Mouse (Mus musculus) MEL (cell line): Measurements from ENCODE around the gene Tbxas1. TPM values are rescaled to one million over a fixed set of nuclear protein-coding genes. Genes with fewer than 3 reads are reported as not detected.

Source experiments
- DNase-seq: peaks from one replicate; pipeline ENCODE4 v3.0.0; 2011; ENCODE audit warnings: low read depth, low spot score
- H3K27ac ChIP-seq: 2 replicates; pipeline ENCODE4 v1.5.1; 2012; ENCODE audit warnings: low read depth, mild to moderate bottlenecking, control low read depth, low read length, moderate library complexity; ENCODE audit not compliant: control insufficient read depth
- H3K27me3 ChIP-seq, 2 experiments: fragments of 150-350 bp in 1 of 2; sonication (generic) in 1 of 2; 2 replicates each; pipeline ENCODE4 v1.6.1; 2012; ENCODE audit warnings: low read length in 2 of 2, mild to moderate bottlenecking in 2 of 2, improper control_type of control experiment in 1 of 2, moderate library complexity in 1 of 2; ENCODE audit not compliant: insufficient read depth in 2 of 2, control insufficient read depth in 1 of 2
- H3K36me3 ChIP-seq, 2 experiments: 2 replicates each; pipeline ENCODE4 v1.6.1; 2012 to 2014; ENCODE audit warnings: low read length in 2 of 2, improper control_type of control experiment in 1 of 2, inconsistent platforms in 1 of 2, mild to moderate bottlenecking in 1 of 2; ENCODE audit not compliant: insufficient read depth in 2 of 2, control insufficient read depth in 1 of 2
- H3K4me1 ChIP-seq, 2 experiments: fragments of 150-350 bp in 1 of 2; sonication (generic) in 1 of 2; 2 replicates each; pipeline ENCODE4 v1.6.1; 2012; ENCODE audit warnings: low read length in 2 of 2, improper control_type of control experiment in 1 of 2, mild to moderate bottlenecking in 1 of 2; ENCODE audit not compliant: insufficient read depth in 2 of 2, control insufficient read depth in 1 of 2
- H3K4me3 ChIP-seq, 2 experiments: fragments of 150-350 bp in 1 of 2; sonication (generic) in 1 of 2; 2 replicates each; pipeline ENCODE4 v1.5.1; 2012; ENCODE audit warnings: low read depth in 2 of 2, low read length in 2 of 2, mild to moderate bottlenecking in 2 of 2, moderate library complexity in 2 of 2, control low read depth in 1 of 2, improper control_type of control experiment in 1 of 2; ENCODE audit not compliant: control insufficient read depth in 1 of 2, insufficient read depth in 1 of 2
- H3K79me2 ChIP-seq: 2 replicates; pipeline ENCODE4 v1.6.1; 2012; ENCODE audit warnings: mild to moderate bottlenecking, low read length, moderate library complexity; ENCODE audit not compliant: control insufficient read depth, poor library complexity, insufficient read depth
- H3K9ac ChIP-seq: 2 replicates; pipeline ENCODE4 v1.6.1; 2012; ENCODE audit warnings: low read depth, mild to moderate bottlenecking, control low read depth, low read length, moderate library complexity; ENCODE audit not compliant: control insufficient read depth, poor library complexity, severe bottlenecking
- H3K9me3 ChIP-seq: fragments of 150-350 bp; sonication (generic); replicated peaks from 2 replicates; pipeline ENCODE4 v1.6.1; 2012; ENCODE audit warnings: mild to moderate bottlenecking, low read length, improper control_type of control experiment, moderate library complexity; ENCODE audit not compliant: insufficient read depth
- BHLHE40 ChIP-seq: IDR thresholded peaks from 2 replicates; pipeline ENCODE4 v1.6.1; 2012; ENCODE audit warnings: low read depth, mild to moderate bottlenecking, inconsistent platforms, low read length, improper control_type of control experiment, borderline replicate concordance
- CHD1 ChIP-seq: IDR thresholded peaks from 2 replicates; pipeline ENCODE4 v1.6.1; 2012; ENCODE audit warnings: low read depth, mild to moderate bottlenecking, inconsistent platforms, low read length, improper control_type of control experiment
- CHD2 ChIP-seq: IDR thresholded peaks from 2 replicates; pipeline ENCODE4 v1.6.1; 2011; ENCODE audit warnings: low read length, improper control_type of control experiment
- ELF1 ChIP-seq: IDR thresholded peaks from 2 replicates; pipeline ENCODE4 v1.6.1; 2014; ENCODE audit warnings: low read depth, mild to moderate bottlenecking, inconsistent platforms, low read length, improper control_type of control experiment, moderate library complexity
- EP300 ChIP-seq, 2 experiments: IDR thresholded peaks; 2 replicates each; pipeline ENCODE4 v1.6.1; 2011; ENCODE audit warnings: improper control_type of control experiment in 2 of 2, low read length in 2 of 2, low read depth in 1 of 2, mild to moderate bottlenecking in 1 of 2
- GABPA ChIP-seq: IDR thresholded peaks from 2 replicates; pipeline ENCODE4 v1.6.1; 2012; ENCODE audit warnings: low read depth, mild to moderate bottlenecking, inconsistent platforms, low read length, improper control_type of control experiment, moderate library complexity
- GATA1 ChIP-seq: IDR thresholded peaks from 2 replicates; pipeline ENCODE4 v1.6.1; 2011; ENCODE audit warnings: low read depth, low read length, improper control_type of control experiment
- JUND ChIP-seq: IDR thresholded peaks from 2 replicates; pipeline ENCODE4 v1.6.1; 2011; ENCODE audit warnings: low read depth, mild to moderate bottlenecking, improper control_type of control experiment, low read length
- KAT2A ChIP-seq: conservative IDR thresholded peaks from 2 replicates; pipeline ENCODE4 v1.6.1; 2012; ENCODE audit warnings: low read depth, low read length, improper control_type of control experiment, inconsistent platforms
- MAFK ChIP-seq: IDR thresholded peaks from 2 replicates; pipeline ENCODE4 v1.6.1; 2011; ENCODE audit warnings: low read depth, mild to moderate bottlenecking, low read length, improper control_type of control experiment, borderline replicate concordance
- MAX ChIP-seq: IDR thresholded peaks from 2 replicates; pipeline ENCODE4 v1.6.1; 2011; ENCODE audit warnings: low read length, improper control_type of control experiment
- MXI1 ChIP-seq: IDR thresholded peaks from 2 replicates; pipeline ENCODE4 v1.6.1; 2011; ENCODE audit warnings: mild to moderate bottlenecking, low read depth, low read length, improper control_type of control experiment
- NRF1 ChIP-seq: IDR thresholded peaks from 2 replicates; pipeline ENCODE4 v1.6.1; 2014; ENCODE audit warnings: low read depth, mild to moderate bottlenecking, inconsistent platforms, low read length, improper control_type of control experiment, moderate library complexity; ENCODE audit not compliant: poor library complexity, insufficient read depth, severe bottlenecking
- POLR2A ChIP-seq, 2 experiments: IDR thresholded peaks; 2 replicates each; pipeline ENCODE4 v1.6.1; 2011 to 2012; ENCODE audit warnings: low read length in 2 of 2, mild to moderate bottlenecking in 2 of 2, control low read depth in 1 of 2, improper control_type of control experiment in 1 of 2, low read depth in 1 of 2, moderate library complexity in 1 of 2; ENCODE audit not compliant: control insufficient read depth in 1 of 2, insufficient read depth in 1 of 2, poor library complexity in 1 of 2
- POLR2AphosphoS2 ChIP-seq: IDR thresholded peaks from 2 replicates; pipeline ENCODE4 v1.6.1; 2011; ENCODE audit warnings: low read length, improper control_type of control experiment
- POLR2AphosphoS5 ChIP-seq: IDR thresholded peaks from 2 replicates; pipeline ENCODE4 v1.6.1; 2012; ENCODE audit warnings: low read depth, borderline replicate concordance, mild to moderate bottlenecking, inconsistent platforms, low read length, moderate library complexity, mixed read lengths
- RAD21 ChIP-seq: IDR thresholded peaks from 2 replicates; pipeline ENCODE4 v1.6.1; 2011; ENCODE audit warnings: mild to moderate bottlenecking, low read depth, low read length, improper control_type of control experiment
- RCOR1 ChIP-seq: IDR thresholded peaks from 2 replicates; pipeline ENCODE4 v1.6.1; 2012; ENCODE audit warnings: low read depth, mild to moderate bottlenecking, inconsistent platforms, low read length, improper control_type of control experiment
- SMC3 ChIP-seq: IDR thresholded peaks from 2 replicates; pipeline ENCODE4 v1.6.1; 2011; ENCODE audit warnings: low read depth, low read length, improper control_type of control experiment
- TAL1 ChIP-seq: IDR thresholded peaks from 2 replicates; pipeline ENCODE4 v1.6.1; 2012; ENCODE audit warnings: mild to moderate bottlenecking, inconsistent platforms, low read length, moderate library complexity, mixed read lengths
- UBTF ChIP-seq: IDR thresholded peaks from 2 replicates; pipeline ENCODE4 v1.6.1; 2012; ENCODE audit warnings: low read depth, mild to moderate bottlenecking, inconsistent platforms, low read length, improper control_type of control experiment, moderate library complexity, borderline replicate concordance; ENCODE audit not compliant: insufficient read depth
- USF2 ChIP-seq, 2 experiments: IDR thresholded peaks; 2 replicates each; pipeline ENCODE4 v1.6.1; 2011 to 2012; ENCODE audit warnings: improper control_type of control experiment in 2 of 2, low read length in 2 of 2, borderline replicate concordance in 1 of 2, inconsistent platforms in 1 of 2, low read depth in 1 of 2, mild to moderate bottlenecking in 1 of 2; ENCODE audit not compliant: insufficient read depth in 1 of 2
- ZC3H11A ChIP-seq: IDR thresholded peaks from 2 replicates; pipeline ENCODE4 v1.6.1; 2012; ENCODE audit warnings: low read depth, mild to moderate bottlenecking, inconsistent platforms, low read length, improper control_type of control experiment
- ZKSCAN1 ChIP-seq: IDR thresholded peaks from 2 replicates; pipeline ENCODE4 v1.6.1; 2012; ENCODE audit warnings: low read depth, mild to moderate bottlenecking, inconsistent platforms, low read length, improper control_type of control experiment, moderate library complexity
- ZMIZ1 ChIP-seq: IDR thresholded peaks from 2 replicates; pipeline ENCODE4 v1.6.1; 2012; ENCODE audit warnings: low read depth, mild to moderate bottlenecking, inconsistent platforms, low read length, improper control_type of control experiment, moderate library complexity
- polyA plus RNA-seq, 2 experiments: library from polyadenylated mRNA; stranded (reverse) in 1 of 2; unstranded in 1 of 2; fragments of >175 nt in 1 of 2; fragments of >200 nt in 1 of 2; gene quantifications; 2 replicates each; pipeline versions ENCODE4 v1.2.1 to v1.2.4; 2012; ENCODE audit warnings: low replicate concordance in 2 of 2, low read depth in 1 of 2; ENCODE audit not compliant: insufficient read length in 2 of 2, insufficient read depth in 1 of 2, missing spikeins in 1 of 2
- total RNA-seq: library from RNA; depleted of rRNA; stranded (reverse); fragments of 300-350 nt; gene quantifications from 2 replicates; pipeline ENCODE4 v1.2.3, GENCODE M21; 2012

Tbxas1 gene
- total and polyA plus RNA-seq, 3 experiments: 0.54 to 2.7 TPM; not detected in 1

- H3K4me3 ChIP-seq: no peak overlapping the region
- peaks cover 0 to 11% of the 10 kb centered on the region in 2 experiments; a peak in 2 of 4 replicates for H3K36me3 ChIP-seq
- no peaks in the 10 kb centered on the region for H3K9me3 ChIP-seq
Measured at GRCm38 (mm10) chr6:38983060-38983459, 107.9 kb downstream of the Tbxas1 start.

GRCm38 (mm10) chr6:38984626-38985025, 109.4 kb downstream of the Tbxas1 start:
- TF ChIP-seq ELF1: no peak
- no peak for TF ChIP-seq MAX
- TF ChIP-seq ZMIZ1: no peak
- no peak for TF ChIP-seq RCOR1
- TF ChIP-seq RAD21: no peak
- no peak for TF ChIP-seq POLR2AphosphoS2
- TF ChIP-seq CHD2: no peak
- no peak for TF ChIP-seq EP300 (IDR thresholded peaks at IDR 0.05; ENCODE audit: low read depth in 1 of 2, low read length in 2 of 2)
- no peak for TF ChIP-seq MAFK
- TF ChIP-seq POLR2A (IDR thresholded peaks at IDR 0.05; ENCODE audit: control insufficient read depth in 1 of 2, insufficient read depth in 1 of 2, low read depth in 1 of 2, low read length in 2 of 2, poor library complexity in 1 of 2): no peak
- no peak for TF ChIP-seq CHD1
- no peak for TF ChIP-seq SMC3
- Histone ChIP-seq H3K27me3 (no peaks in the 10 kb centered on the region), H3K4me3 (no peak overlapping the region), H3K36me3 (peaks cover 0 to 11% of the 10 kb centered on the region in 2 experiments; a peak in 2 of 4 replicates), H3K4me1 (peaks cover 3 to 16% of the 10 kb centered on the region in 2 experiments), H3K79me2 (no peaks in the 10 kb centered on the region), H3K27ac (no peak overlapping the region), H3K9ac (no peak overlapping the region), H3K9me3 (no peaks in the 10 kb centered on the region)
- DNase-seq: no peak

More at GRCm38 (mm10) chr6:38983060-38983459, 107.9 kb downstream of the Tbxas1 start:
- DNase-seq: no peak
- H3K79me2 ChIP-seq: no peaks in the 10 kb centered on the region
- H3K27me3 ChIP-seq: no peaks in the 10 kb centered on the region
- no peak for TF ChIP-seq ZC3H11A
- no peak for TF ChIP-seq USF2 (IDR thresholded peaks at IDR 0.05; ENCODE audit: borderline replicate concordance in 1 of 2, insufficient read depth in 1 of 2, low read depth in 1 of 2, low read length in 2 of 2)
- TF ChIP-seq EP300 (IDR thresholded peaks at IDR 0.05; ENCODE audit: low read depth in 1 of 2, low read length in 2 of 2): no peak
- TF ChIP-seq UBTF: no peak
- no peak overlapping the region for H3K9ac ChIP-seq
- H3K4me1 ChIP-seq: peaks cover 3 to 23% of the 10 kb centered on the region in 2 experiments
- no peak overlapping the region for H3K27ac ChIP-seq

- TF ChIP-seq KAT2A (no peak), TAL1 (no peak), CHD1 (no peak), UBTF (no peak), MXI1 (no peak), JUND (no peak), GABPA (no peak), ZKSCAN1 (no peak), NRF1 (no peak), EP300 (IDR thresholded peaks at IDR 0.05; ENCODE audit: low read depth in 1 of 2, low read length in 2 of 2) (no peak), GATA1 (no peak), RAD21 (no peak), BHLHE40 (no peak), USF2 (IDR thresholded peaks at IDR 0.05; ENCODE audit: borderline replicate concordance in 1 of 2, insufficient read depth in 1 of 2, low read depth in 1 of 2, low read length in 2 of 2) (no peak), POLR2AphosphoS2 (no peak), POLR2AphosphoS5 (no peak)
- no peak overlapping the region for H3K4me3 ChIP-seq
Measured at GRCm38 (mm10) chr6:38986641-38987040, 111.4 kb downstream of the Tbxas1 start.

More at GRCm38 (mm10) chr6:38986641-38987040, 111.4 kb downstream of the Tbxas1 start:
- Histone ChIP-seq H3K4me1 (peaks cover 3 to 12% of the 10 kb centered on the region in 2 experiments), H3K27me3 (no peaks in the 10 kb centered on the region), H3K9ac (no peak overlapping the region), H3K9me3 (no peaks in the 10 kb centered on the region), H3K79me2 (no peaks in the 10 kb centered on the region), H3K27ac (no peak overlapping the region), H3K36me3 (peaks cover 0 to 8% of the 10 kb centered on the region in 2 experiments; a peak in 2 of 4 replicates)
- DNase-seq: no peak
